Mouse (Mus musculus) Patski (cell line): Measurements from ENCODE around the gene Rwdd2b. TPM values are rescaled to one million over a fixed set of nuclear protein-coding genes. Genes with fewer than 3 reads are reported as not detected.

Source experiments
- ATAC-seq: fragments of 100-300 bp; one replicate; pipeline ENCODE4 v1.8.0; 2021
- CTCF ChIA-PET: fragments of 350-600 bp; sonication (Branson Sonifier 250); formaldehyde crosslinking; loops from one replicate; lab custom pipeline; 2022; ENCODE audit warnings: inconsistent platforms; lab: Charles Lee
- POLR2A ChIA-PET: fragments of 350-600 bp; sonication (Branson Sonifier 250); formaldehyde crosslinking; loops from one replicate; lab custom pipeline; 2022; ENCODE audit warnings: antibody characterized with exemption, inconsistent platforms; lab: Charles Lee
- DNase-seq: peaks from one replicate; pipeline ENCODE4 v3.0.0-alpha.2; 2011; ENCODE audit warnings: low read depth, low spot score
- H3K27me3 ChIP-seq: fragments of 371-371 bp; one replicate; pipeline ENCODE4 v1.5.1; 2021
- CTCF ChIP-seq: fragments of 100-300 bp; IDR thresholded peaks from one replicate; pipeline ENCODE4 v1.5.1; 2021
- in situ Hi-C: fragments of 300-500 bp; cut with MboI; formaldehyde crosslinking; loops from 3 replicates; pipeline ENCODE4 v1.11.1; 2018; ENCODE audit warnings: low pct_unique_long_range_greater_than_20kb, mixed read lengths
- polyA plus RNA-seq: library from polyadenylated mRNA; unstranded; gene quantifications from one replicate; pipeline ENCODE4 v1.2.3, GENCODE M21; 2021

Rwdd2b gene
- polyA plus RNA-seq, 1 experiment from 2014 or later: 8.0 TPM

DNA sequence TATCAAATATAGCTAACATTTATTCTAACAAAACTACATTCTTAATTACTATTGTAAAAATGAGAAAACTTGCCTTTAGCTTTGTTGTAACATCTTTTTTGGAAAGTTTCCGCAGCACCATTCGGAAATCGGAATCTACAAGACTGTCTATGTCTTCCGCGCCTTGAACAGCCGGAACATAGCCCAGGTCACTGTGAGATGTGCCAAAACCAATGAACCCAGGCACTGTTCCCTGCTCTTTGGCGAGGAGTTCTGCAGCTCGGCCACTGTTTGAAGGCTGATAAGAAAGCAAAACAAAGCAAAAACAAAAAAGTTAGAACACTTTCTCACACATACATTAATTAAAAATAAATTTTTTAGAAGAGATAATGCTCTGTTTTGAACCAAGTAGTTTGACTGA lies 12.9 kb downstream of the Rwdd2b start:
- no peak for ATAC-seq
- no peak for DNase-seq
- no peak for TF ChIP-seq CTCF
- in situ Hi-C loops: no loop called here
- ChIA-PET POLR2A (no interaction called here), CTCF (no interaction called here)
- no peaks in the 10 kb centered on the region for H3K27me3 ChIP-seq

DNA sequence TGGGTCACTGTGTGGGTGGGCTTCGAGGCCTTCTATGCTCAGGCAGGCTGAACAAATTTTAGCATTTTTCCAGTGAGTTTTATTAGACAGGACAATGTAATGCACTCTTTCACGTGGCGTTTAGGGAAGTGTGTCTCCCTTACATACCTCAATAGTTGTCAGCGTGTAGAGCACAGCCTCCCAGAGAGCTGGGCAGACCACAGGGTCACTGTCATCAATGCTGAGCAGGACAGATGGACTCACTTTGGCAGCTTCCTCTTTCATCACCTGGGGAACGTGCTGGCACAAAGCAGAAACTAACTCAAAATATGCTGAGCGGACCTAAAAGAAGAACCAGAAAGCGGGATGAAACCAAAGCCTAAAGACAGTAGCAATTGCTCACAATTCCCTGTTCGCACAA lies 19.7 kb downstream of the Rwdd2b start:
- H3K27me3 ChIP-seq: no peaks in the 10 kb centered on the region
- in situ Hi-C loops: no loop called here
- no peak for DNase-seq
- ChIA-PET CTCF (interaction anchor here (1.5 kb wide), 1 partner anchor 15 kb away, joined by 3 read pairs; no protein-coding TSS in a partner anchor), POLR2A (no interaction called here)
- no peak for TF ChIP-seq CTCF
- no peak for ATAC-seq

DNA sequence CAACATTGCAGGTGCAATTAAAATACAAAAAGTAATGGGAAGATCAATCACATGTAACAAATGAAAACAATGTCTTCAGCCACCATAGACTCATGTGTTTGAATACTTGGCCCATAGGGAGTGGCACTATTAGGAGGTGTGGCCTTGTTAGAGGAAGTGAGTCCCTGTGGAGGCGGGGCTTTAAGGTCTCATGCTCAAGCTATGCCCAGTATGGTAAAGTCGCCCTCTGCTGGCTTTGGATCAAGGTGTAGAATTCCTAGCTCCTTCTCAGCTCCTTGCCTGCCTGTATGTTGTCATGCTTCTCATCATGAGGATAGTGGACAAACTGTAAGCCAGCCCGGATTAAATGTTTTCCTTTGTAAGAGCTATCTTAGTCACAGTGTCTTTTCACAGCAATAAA lies 35.4 kb downstream of the Rwdd2b start:
- ATAC-seq (no peak), DNase-seq (no peak)
- H3K27me3 ChIP-seq: no peaks in the 10 kb centered on the region
- in situ Hi-C loops: no loop called here
- ChIA-PET CTCF (interaction anchor here (1.1 to 2.0 kb wide), 3 partner anchors 10 to 18 kb away, joined by 3 to 9 read pairs (median 6); no protein-coding TSS in a partner anchor), POLR2A (interaction anchor here (0.7 kb wide), 1 partner anchor 9 kb away, joined by 3 read pairs; no protein-coding TSS in a partner anchor)
- peak; percentile 45 for TF ChIP-seq CTCF

DNA sequence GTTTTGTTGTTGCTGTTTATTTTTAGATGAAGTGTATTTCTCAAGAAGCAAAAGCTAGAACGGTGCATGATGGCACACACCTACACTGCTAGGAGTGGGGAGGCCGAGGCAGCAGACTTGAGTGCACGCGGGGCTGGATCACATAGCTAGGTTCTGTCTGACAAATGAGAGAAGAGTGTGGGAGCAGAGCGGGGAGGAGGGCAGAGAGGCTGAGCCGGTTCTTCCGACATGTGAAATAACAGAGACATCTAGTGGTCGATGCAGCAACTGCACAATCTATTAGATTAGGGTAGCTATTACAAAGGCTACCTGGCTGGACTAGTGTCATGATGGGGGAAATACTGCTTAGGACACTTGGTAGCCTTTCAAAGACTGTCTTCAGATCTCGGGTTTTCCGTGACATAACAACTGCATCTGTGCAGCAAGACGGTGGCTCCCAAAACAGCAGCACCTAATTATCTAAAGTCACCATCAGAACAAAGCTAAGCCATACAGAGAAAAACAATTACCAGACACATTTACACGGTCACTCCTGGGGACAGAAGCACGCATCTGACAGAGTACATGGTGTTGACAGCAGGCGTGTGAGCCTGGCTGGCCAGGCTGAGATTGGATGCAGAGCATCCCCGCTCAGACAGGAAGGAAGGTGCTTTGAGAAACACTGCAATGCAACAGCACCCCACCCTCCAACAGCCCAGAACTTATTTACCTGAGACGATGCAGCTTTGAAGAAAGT lies 46.4 kb downstream of the Rwdd2b start:
- DNase-seq (peak; percentile 24), ATAC-seq (peak; percentile 86)
- no peaks in the 10 kb centered on the region for H3K27me3 ChIP-seq
- in situ Hi-C loops: loop anchor here (10.0 kb wide), 1 partner anchor 509 kb away; no protein-coding TSS in a partner anchor
- ChIA-PET POLR2A (no interaction called here), CTCF (interaction anchor here (0.7 to 1.9 kb wide), 13 partner anchors 9 to 1590 kb away, joined by 3 to 22 read pairs (median 4); partner anchors contain the start of genes Adamts1 and N6amt1)
- peak; percentile 90 for TF ChIP-seq CTCF

DNA sequence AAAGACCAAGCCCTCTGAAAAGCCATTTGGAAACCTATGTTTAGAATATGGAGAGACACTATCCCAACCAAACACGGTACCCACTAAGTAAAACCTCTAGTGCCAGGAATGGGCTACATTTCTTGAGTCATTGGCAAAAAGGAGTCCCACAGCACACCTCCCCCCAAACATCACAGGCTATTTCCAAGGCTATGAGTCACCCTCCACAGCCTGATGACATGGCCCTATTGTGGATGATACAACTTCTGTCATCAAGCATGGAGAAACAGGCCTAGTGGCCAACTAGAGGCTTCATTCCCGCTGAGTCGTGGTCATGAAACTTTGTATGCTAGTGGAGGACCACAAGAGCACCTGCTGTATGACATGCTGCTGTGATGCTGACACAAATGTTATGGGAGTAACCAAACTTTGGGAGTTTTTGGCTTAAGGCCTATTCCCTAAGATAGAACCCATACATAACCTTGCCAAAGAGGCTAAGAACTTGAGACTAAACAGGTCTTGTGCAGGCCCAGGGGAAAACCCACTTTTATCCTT lies 52.9 kb downstream of the Rwdd2b start:
- peak; percentile 18 for ATAC-seq
- no peaks in the 10 kb centered on the region for H3K27me3 ChIP-seq
- ChIA-PET CTCF (no interaction called here), POLR2A (no interaction called here)
- TF ChIP-seq CTCF: no peak
- DNase-seq: no peak
- in situ Hi-C loops: no loop called here

DNA sequence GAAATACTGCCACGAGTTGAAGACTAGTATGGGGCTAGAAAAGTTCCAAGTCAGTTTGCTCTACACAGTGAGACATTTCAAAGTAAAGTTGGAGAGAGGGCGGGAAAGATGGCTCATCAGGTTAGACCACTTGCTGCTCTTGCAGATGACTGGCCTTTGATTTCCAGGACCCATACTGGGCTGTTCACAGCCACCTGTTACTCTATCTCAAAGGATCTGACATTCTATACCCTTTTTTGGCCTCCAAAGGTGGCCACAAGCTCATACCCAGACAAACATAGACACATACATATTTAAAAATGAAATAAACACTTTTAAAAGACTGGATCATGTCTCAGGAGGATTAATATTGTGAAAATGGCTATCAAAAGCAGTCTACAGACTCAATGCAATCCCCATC lies 56.0 kb downstream of the Rwdd2b start:
- ChIA-PET CTCF (interaction anchor here (2.4 kb wide), 1 partner anchor 9 kb away, joined by 11 read pairs; no protein-coding TSS in a partner anchor), POLR2A (no interaction called here)
- H3K27me3 ChIP-seq: no peaks in the 10 kb centered on the region
- DNase-seq (no peak), ATAC-seq (no peak)
- TF ChIP-seq CTCF: no peak
- in situ Hi-C loops: no loop called here

Other genes starting within 250 kb of the Rwdd2b start
- gene N6amt1, start 86.4 kb downstream of the Rwdd2b start, polyA plus RNA-seq: 19.9 TPM
- 19.6 TPM for gene Ltn1, start 8.0 kb downstream of the Rwdd2b start, polyA plus RNA-seq
- 60.8 TPM for gene Usp16, start 14.1 kb upstream of the Rwdd2b start, polyA plus RNA-seq
- 300 TPM for gene Cct8, start 55.3 kb upstream of the Rwdd2b start, polyA plus RNA-seq
- gene Map3k7cl, start 112.8 kb upstream of the Rwdd2b start, polyA plus RNA-seq: 24.8 TPM